Mouse (Mus musculus) forebrain, postnatal 0 days (tissue): ENCODE measurements around the gene Kxd1. TPM values are rescaled to one million over a fixed set of nuclear protein-coding genes. Genes with fewer than 3 reads are reported as not detected.

Experiments used
- ATAC-seq: fragments of 200-750 bp; cut with Nextera tagmentation; 2 replicates; pipeline ENCODE4 v1.8.0; 2017; ENCODE audit warnings: mild to moderate bottlenecking, moderate library complexity
- DNase-seq: peaks from one replicate; pipeline ENCODE4 v3.0.0-alpha.2; 2015
- H3K27ac ChIP-seq: fragments of 300-500 bp; sonication (generic); 2 replicates; pipeline ENCODE4 v1.5.1; 2014; ENCODE audit warnings: low read depth, mild to moderate bottlenecking, antibody characterized with exemption, low read length, moderate library complexity, mixed read lengths
- H3K27me3 ChIP-seq: fragments of 300-500 bp; sonication (generic); 2 replicates; pipeline ENCODE4 v1.6.1; 2014; ENCODE audit warnings: mild to moderate bottlenecking, low read length, mixed read lengths; ENCODE audit not compliant: insufficient read depth
- H3K36me3 ChIP-seq: fragments of 300-500 bp; sonication (generic); 2 replicates; pipeline ENCODE4 v1.6.1; 2014; ENCODE audit warnings: mild to moderate bottlenecking, moderate library complexity; ENCODE audit not compliant: insufficient read depth
- H3K4me1 ChIP-seq: fragments of 300-500 bp; sonication (generic); 2 replicates; pipeline ENCODE4 v1.6.1; 2014; ENCODE audit warnings: antibody characterized with exemption; ENCODE audit not compliant: insufficient read depth
- H3K4me2 ChIP-seq: fragments of 300-500 bp; sonication (generic); 2 replicates; pipeline ENCODE4 v1.6.1; 2014; ENCODE audit warnings: low read depth, mild to moderate bottlenecking, moderate library complexity
- H3K4me3 ChIP-seq: fragments of 300-500 bp; sonication (generic); 2 replicates; pipeline ENCODE4 v1.5.1; 2014; ENCODE audit warnings: low read depth, low read length, mixed read lengths
- H3K9ac ChIP-seq: fragments of 300-500 bp; sonication (generic); 2 replicates; pipeline ENCODE4 v1.6.1; 2014; ENCODE audit warnings: mild to moderate bottlenecking
- H3K9me3 ChIP-seq: fragments of 300-500 bp; sonication (generic); 2 replicates; pipeline ENCODE4 v1.6.1; 2016; ENCODE audit warnings: low read length
- CTCF ChIP-seq: sonication (generic); IDR thresholded peaks from 2 replicates; pipeline ENCODE4 v1.5.1; 2016; ENCODE audit warnings: antibody characterized with exemption, control low read depth, low read depth
- WGBS: fragments of 180-500 bp; shearing (Covaris S2); extraction: QIAGEN DNeasy Blood & Tissue Kit; methylation state at CpG from one replicate; pipeline ENCODE4 v1.1.7; 2014; 5-methylcytosine and 5-hydroxymethylcytosine counted together
- polyA plus RNA-seq: library from polyadenylated mRNA; unstranded; fragments of >200 nt; fragmentation: Nextera tagmentation; extraction: Ambion mirVana; gene quantifications from 2 replicates; pipeline ENCODE4 v1.2.1, GENCODE M21; 2015
- total RNA-seq: library from RNA; depleted of rRNA; stranded (reverse); fragments of >200 nt; gene quantifications from 2 replicates; pipeline ENCODE4 v1.2.3, GENCODE M21; 2014

Gene Kxd1
- total and polyA plus RNA-seq, 2 experiments from 2014 or later: 43.5 to 51.6 TPM

- Histone ChIP-seq H3K36me3 (peaks cover 24% of the 10 kb centered on the region), H3K4me3 (no peak overlapping the region), H3K27me3 (0 out of 2 replicates have a peak, but pooled peaks cover 7% of the 10 kb centered on the region), H3K4me2 (no peak overlapping the region), H3K9me3 (no peaks in the 10 kb centered on the region), H3K4me1 (peaks cover 23% of the 10 kb centered on the region; the same call in 1 of the 2 replicates), H3K9ac (no peak overlapping the region), H3K27ac (no peak overlapping the region)
- DNase-seq: no peak
- no peak for ATAC-seq
- WGBS: 57% methylated on average over 5 of the region's 5 CpGs
- TF ChIP-seq CTCF: no peak
Observed at GRCm38 (mm10) chr8:70507027-70507393, 20.7 kb downstream of the Kxd1 start.

GRCm38 (mm10) chr8:70506328-70507026 is 21.3 kb downstream of the Kxd1 start, which contains the start of gene Rex1bd:
Rex1bd (minus strand) TSS chr8:70506752.
- DNase-seq (peak; percentile 96), ATAC-seq (peak; percentile 83)
- Histone ChIP-seq H3K4me3 (peak within 1 kb of the TSS; percentile 80), H3K9me3 (no peaks in the 10 kb centered on the region), H3K36me3 (peaks cover 24% of the 10 kb centered on the region), H3K27me3 (0 out of 2 replicates have a peak, but pooled peaks cover 12% of the 10 kb centered on the region), H3K4me2 (peak within 1 kb of the TSS; percentile 83), H3K9ac (peak within 1 kb of the TSS; percentile 93), H3K4me1 (peaks cover 23% of the 10 kb centered on the region; the same call in 1 of the 2 replicates), H3K27ac (peak within 1 kb of the TSS; percentile 96)
- TF ChIP-seq CTCF: peak; percentile 95
- WGBS: 4% methylated on average over 40 of the region's 40 CpGs

GRCm38 (mm10) chr8:70505698-70506327 is 21.9 kb downstream of the Kxd1 start:
- DNase-seq (no peak), ATAC-seq (peak; percentile 21)
- Histone ChIP-seq H3K4me2 (peak overlapping the region; percentile 83), H3K27ac (peak overlapping the region; percentile 96), H3K36me3 (peaks cover 24% of the 10 kb centered on the region), H3K4me3 (peak overlapping the region; percentile 80), H3K27me3 (peaks cover 12% of the 10 kb centered on the region; the same call in 1 of the 2 replicates), H3K9ac (peak overlapping the region; percentile 93), H3K4me1 (peaks cover 23% of the 10 kb centered on the region; the same call in 1 of the 2 replicates), H3K9me3 (no peaks in the 10 kb centered on the region)
- TF ChIP-seq CTCF: no peak
- WGBS: 31% methylated on average over 30 of the region's 32 CpGs

DNA sequence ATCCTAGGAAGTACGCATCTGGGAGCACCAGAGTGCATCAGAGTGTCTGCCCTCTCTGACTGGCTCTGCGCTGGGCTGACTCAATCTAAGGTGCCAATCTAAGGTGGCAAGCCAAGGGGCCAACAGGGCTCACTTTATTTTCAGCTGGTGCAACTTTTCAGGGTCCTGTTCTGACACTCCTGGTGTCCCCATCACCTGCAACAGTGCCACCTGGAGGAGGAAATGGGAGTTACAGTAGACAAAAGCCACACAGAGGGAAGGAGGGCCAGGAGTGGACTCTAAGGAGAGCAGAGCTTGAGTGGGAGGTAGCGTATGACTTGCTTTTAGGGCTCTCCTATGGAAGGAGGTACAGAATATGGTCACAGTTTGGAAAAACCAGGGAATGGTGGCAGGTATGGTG is 22.9 kb downstream of the Kxd1 start:
- Histone ChIP-seq H3K9me3 (no peaks in the 10 kb centered on the region), H3K27me3 (peaks cover 12% of the 10 kb centered on the region; the same call in 1 of the 2 replicates), H3K27ac (no peak overlapping the region; the same call in 1 of the 2 replicates), H3K9ac (no peak overlapping the region), H3K4me1 (peaks cover 23% of the 10 kb centered on the region; the same call in 1 of the 2 replicates), H3K36me3 (peaks cover 24% of the 10 kb centered on the region), H3K4me2 (no peak overlapping the region; the same call in 1 of the 2 replicates), H3K4me3 (no peak overlapping the region)
- peak; percentile 86 for TF ChIP-seq CTCF
- DNase-seq: peak; percentile 81
- WGBS: 66% methylated on average over 3 of the region's 3 CpGs
- no peak for ATAC-seq

DNA sequence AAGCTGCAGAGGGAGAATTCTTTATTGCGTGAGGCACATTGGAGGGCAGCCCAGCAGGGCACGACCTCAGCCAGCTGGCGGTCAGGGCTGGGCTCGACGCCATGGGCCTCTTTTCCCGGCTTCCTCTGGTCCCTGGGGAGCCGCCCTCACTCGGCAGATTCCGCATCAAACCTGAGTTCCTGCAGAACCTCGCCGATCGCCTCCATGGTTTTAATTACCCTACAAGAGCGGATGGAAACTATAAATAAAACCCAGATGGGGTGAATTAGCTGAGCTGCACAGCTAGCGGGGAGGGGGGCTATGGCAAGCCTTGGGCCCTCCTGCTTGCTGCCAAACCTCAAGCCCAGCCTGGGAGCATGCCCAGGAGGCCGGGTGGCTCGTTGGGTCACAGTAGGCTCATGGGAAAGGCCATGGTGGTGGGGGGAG is 23.5 kb downstream of the Kxd1 start:
- H3K27ac ChIP-seq: peak overlapping the region; percentile 50
- peaks cover 19% of the 10 kb centered on the region; the same call in 1 of the 2 replicates for H3K4me1 ChIP-seq
- no peak overlapping the region for H3K4me3 ChIP-seq
- H3K27me3 ChIP-seq: peaks cover 12% of the 10 kb centered on the region; the same call in 1 of the 2 replicates
- TF ChIP-seq CTCF: no peak
- WGBS: 47% methylated on average over 16 of the region's 16 CpGs
- no peaks in the 10 kb centered on the region for H3K9me3 ChIP-seq
- no peak overlapping the region for H3K4me2 ChIP-seq
- H3K9ac ChIP-seq: no peak overlapping the region
- H3K36me3 ChIP-seq: peaks cover 24% of the 10 kb centered on the region
- ATAC-seq (no peak), DNase-seq (no peak)

DNA sequence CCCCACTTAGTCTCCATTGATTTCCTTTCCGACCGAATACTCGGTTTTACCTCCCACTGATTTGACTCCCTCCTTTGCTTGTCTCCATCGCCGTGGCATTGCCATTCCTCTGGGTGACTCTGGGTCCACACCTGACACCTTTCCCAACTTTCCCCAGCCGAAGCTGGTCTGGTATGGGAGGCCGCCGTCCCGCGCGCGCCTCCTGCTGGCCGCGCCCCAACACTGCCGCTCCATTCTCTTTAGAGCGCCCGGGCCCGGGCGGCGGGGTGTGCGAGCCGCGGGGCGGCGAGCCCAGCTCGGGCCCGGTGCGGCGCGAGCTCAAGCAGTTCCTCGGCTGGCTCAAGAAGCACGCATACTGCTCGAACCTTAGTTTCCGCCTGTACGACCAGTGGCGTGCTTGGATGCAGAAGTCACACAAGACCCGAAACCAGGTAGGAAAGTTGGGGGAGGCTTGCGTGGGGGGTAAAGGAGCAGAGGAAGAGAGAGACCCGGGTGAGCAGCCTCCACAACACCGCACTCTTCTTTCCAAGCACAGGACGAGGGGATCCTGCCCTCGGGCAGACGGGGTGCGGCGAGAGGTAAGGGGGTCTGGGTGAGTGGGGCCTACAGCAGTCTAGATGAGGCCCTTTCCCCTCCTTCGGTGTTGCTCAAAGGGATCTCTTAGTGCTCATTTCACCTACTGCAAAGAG is 24.6 kb downstream of the Kxd1 start:
- ATAC-seq (no peak), DNase-seq (peak; percentile 71)
- H3K4me3 ChIP-seq: no peak overlapping the region
- peaks cover 20% of the 10 kb centered on the region for H3K27me3 ChIP-seq
- H3K9me3 ChIP-seq: no peaks in the 10 kb centered on the region
- peaks cover 11% of the 10 kb centered on the region; the same call in 1 of the 2 replicates for H3K4me1 ChIP-seq
- no peak overlapping the region for H3K4me2 ChIP-seq
- H3K9ac ChIP-seq: no peak overlapping the region
- WGBS: 15% methylated on average over 46 of the region's 46 CpGs
- peak; percentile 80 for TF ChIP-seq CTCF
- no peak overlapping the region for H3K27ac ChIP-seq
- H3K36me3 ChIP-seq: peaks cover 18% of the 10 kb centered on the region
